Mouse (Mus musculus) mouse embryonic stem cell (cell line): ENCODE measurements around the gene Sos1.

Experiments
- in situ Hi-C, 2 experiments: fragments of 300-500 bp; cut with MboI; formaldehyde crosslinking; loops; 1 replicate in 1 of 2; 3 replicates in 1 of 2; pipeline ENCODE4 v1.14.3; 2019 to 2020; ENCODE audit warnings: low sequenced_read_pairs in 2 of 2, low pct_unique_long_range_greater_than_20kb in 1 of 2, mixed read lengths in 1 of 2; ENCODE audit not compliant: unreplicated experiment in 1 of 2

Sos1 gene

DNA sequence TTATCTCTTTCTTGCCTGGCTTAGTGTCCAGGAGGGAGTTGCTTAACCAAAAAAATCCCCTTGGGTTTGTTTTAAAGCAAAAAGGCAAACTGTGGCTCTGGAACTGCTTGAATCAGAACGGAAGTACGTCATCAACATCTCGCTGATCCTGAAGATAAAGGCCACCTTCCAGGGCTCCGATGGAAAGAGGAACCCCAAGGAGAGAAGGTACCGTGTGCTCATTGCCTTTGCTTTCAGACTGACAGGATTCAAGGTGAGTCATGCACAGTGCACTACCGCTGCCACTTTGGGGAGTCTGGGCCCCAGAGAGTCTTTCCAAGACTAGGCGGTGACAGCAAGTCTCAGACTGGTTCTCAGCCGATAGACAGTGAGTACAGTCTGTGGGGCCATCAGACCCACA is 120.0 kb downstream of the Sos1 start:
- in situ Hi-C loops, result loop anchor here in 1 of 2 experiments (10.0 kb wide), 1 partner anchor 195 kb away; no protein-coding TSS in a partner anchor

DNA sequence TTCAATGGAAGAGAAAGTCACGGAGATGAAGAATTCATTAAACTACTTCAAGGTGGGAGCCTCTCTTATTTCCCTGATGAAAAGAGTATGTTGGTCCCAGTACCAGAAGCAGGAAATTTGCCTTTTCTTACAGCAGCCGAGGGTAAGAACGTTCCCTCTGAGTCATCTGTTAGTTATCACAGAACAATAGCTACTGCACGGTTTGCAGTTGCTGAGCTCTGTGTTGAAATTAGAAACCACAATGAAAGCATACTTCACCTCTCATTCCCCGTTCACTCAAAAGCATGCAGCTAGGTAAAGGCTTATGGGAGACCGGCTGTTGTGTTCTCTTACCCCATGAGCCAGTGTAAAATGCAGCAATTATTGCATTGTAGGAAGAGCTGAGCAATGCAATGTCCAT is 133.0 kb downstream of the Sos1 start:
- in situ Hi-C loops, result no loop called here

- in situ Hi-C loops, result no loop called here
Observed at GRCm38 (mm10) chr17:80346591-80347125, 133.6 kb downstream of the Sos1 start.

DNA sequence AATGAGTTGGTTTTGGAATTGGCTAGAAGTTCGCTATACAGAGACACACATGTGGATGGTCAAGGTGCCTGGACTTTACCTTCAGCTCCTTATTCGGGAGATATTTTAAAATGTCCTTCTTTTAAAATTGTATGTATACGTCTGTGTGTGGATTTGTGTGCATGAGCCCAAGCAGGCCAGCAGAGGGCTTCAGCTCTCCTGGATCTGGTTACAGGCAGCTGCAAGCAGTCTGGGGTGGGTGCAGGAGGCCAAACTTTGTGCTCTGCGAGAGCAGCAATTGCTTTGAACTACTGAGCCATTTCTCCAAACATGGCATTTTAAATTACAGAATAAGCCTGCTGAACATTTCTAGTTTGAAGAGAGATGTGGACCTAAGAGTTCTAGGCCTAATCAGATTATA is 135.0 kb downstream of the Sos1 start:
- in situ Hi-C loops, result no loop called here
